Mouse (Mus musculus) stomach, postnatal 0 days (tissue): Measurements from ENCODE around the gene Fgfr2.

Source experiments
- CTCF ChIP-seq: IDR thresholded peaks from 2 replicates; pipeline ENCODE4 v1.5.1; 2016; ENCODE audit warnings: antibody characterized with exemption, low read depth, mild to moderate bottlenecking, moderate library complexity
- EP300 ChIP-seq: optimal IDR thresholded peaks from 2 replicates; pipeline ENCODE3; 2016; ENCODE audit warnings: antibody characterized with exemption

DNA sequence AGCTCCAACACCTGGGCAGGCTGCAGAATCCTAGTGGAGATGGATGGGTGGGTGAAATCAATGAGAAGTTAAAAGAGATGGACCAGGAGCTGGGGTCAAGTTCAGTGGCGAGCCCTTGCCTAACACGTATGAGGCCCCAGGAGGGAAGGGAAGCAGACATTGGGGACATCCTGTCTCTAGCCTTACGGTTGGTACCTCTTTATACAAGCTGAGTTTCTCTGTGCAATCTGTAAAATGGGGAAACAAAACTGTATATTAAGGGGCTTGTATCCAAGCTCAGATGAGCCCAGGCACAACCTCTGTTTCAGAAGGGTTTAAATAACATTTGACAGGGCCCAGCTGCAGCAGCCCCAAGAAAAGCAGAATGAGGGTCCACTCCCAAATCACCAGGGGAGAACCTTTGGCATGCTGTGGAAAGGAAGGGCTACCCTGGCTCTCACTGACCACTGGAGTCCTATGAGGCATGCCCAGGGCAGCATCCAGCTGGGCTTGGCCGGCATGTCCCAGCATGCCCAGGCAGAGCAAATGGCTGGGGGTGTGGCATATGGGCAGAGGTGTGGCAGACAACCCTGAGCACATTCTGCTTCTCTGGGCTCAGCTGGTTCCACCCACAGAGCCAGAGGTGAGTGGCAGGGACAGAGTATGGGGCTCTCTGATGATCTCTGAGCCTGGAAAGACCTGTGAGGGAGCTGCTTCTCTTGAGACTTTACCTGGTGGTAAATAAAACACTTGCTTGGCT, 393.9 kb downstream of the Fgfr2 start:
- TF ChIP-seq CTCF (no peak), EP300 (no peak)
